Mouse (Mus musculus) ES-Bruce4 (cell line): Measurements from ENCODE around the gene Ipcef1. TPM values are rescaled to one million over a fixed set of nuclear protein-coding genes. Genes with fewer than 3 reads are reported as not detected.

Experiments used
- H3K27ac ChIP-seq: 2 replicates; pipeline ENCODE4 v1.5.1; 2012; ENCODE audit warnings: low read length, inconsistent platforms; ENCODE audit not compliant: insufficient read depth
- H3K27me3 ChIP-seq: 2 replicates; pipeline ENCODE4 v1.6.1; 2012; ENCODE audit warnings: mild to moderate bottlenecking, low read length, inconsistent platforms; ENCODE audit not compliant: control insufficient read depth, poor library complexity, insufficient read depth, severe bottlenecking
- H3K36me3 ChIP-seq: 2 replicates; pipeline ENCODE4 v1.6.1; 2012; ENCODE audit warnings: inconsistent platforms, mild to moderate bottlenecking, low read length, moderate library complexity; ENCODE audit not compliant: control insufficient read depth, poor library complexity, insufficient read depth, severe bottlenecking
- H3K4me1 ChIP-seq: one replicate; pipeline ENCODE4 v1.8.1; 2011; ENCODE audit warnings: low read length; ENCODE audit not compliant: control insufficient read depth, insufficient read depth
- H3K4me3 ChIP-seq: 2 replicates; pipeline ENCODE4 v1.5.1; 2011; ENCODE audit warnings: low read depth, mild to moderate bottlenecking, low read length
- H3K9ac ChIP-seq: 2 replicates; pipeline ENCODE4 v1.6.1; 2012; ENCODE audit warnings: low read depth, mild to moderate bottlenecking, inconsistent platforms; ENCODE audit not compliant: poor library complexity, severe bottlenecking
- H3K9me3 ChIP-seq: replicated peaks from 2 replicates; pipeline ENCODE4 v1.6.1; 2012; ENCODE audit warnings: mild to moderate bottlenecking, low read length, inconsistent platforms; ENCODE audit not compliant: control insufficient read depth, poor library complexity, insufficient read depth, severe bottlenecking
- CTCF ChIP-seq: IDR thresholded peaks from one replicate; pipeline ENCODE4 v1.8.1; 2011; ENCODE audit warnings: low read depth, low read length
- EP300 ChIP-seq: IDR thresholded peaks from 2 replicates; pipeline ENCODE4 v1.6.1; 2011; ENCODE audit warnings: low read depth, low read length; ENCODE audit not compliant: insufficient read depth
- POLR2A ChIP-seq: IDR thresholded peaks from one replicate; pipeline ENCODE4 v1.8.1; 2011; ENCODE audit warnings: low read length; ENCODE audit not compliant: insufficient read depth
- polyA plus RNA-seq: library from polyadenylated mRNA; stranded (reverse); fragments of >200 nt; gene quantifications from 2 replicates; pipeline ENCODE4 v1.2.4, GENCODE M21; 2011; ENCODE audit warnings: low read depth; ENCODE audit not compliant: missing spikeins, insufficient read depth, insufficient read length

Gene Ipcef1
- polyA plus RNA-seq, 1 experiment, result not detected

DNA sequence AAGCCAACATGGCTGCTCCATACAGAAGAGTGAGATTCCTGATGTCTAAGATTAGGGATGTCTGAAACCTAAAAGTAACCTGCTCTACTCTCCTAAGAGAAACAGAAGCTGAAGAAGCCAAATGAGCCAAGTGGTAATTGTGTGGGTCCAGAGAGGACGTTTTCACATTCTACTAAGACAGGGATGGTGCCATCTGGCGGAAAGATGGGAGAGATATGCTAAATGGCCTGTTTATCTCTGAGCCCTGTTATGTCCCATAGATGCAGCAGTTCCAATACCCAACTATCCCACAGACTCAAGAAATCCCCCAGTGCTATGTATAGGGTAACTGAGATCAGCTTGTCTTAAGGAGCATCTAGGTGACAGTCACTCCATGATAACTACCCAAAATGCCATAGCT is 74.4 kb downstream of the Ipcef1 start:
- no peak for TF ChIP-seq CTCF
- TF ChIP-seq EP300, result no peak
- no peak for TF ChIP-seq POLR2A
- no peak overlapping the region for H3K9ac ChIP-seq
- no peak overlapping the region for H3K4me3 ChIP-seq
- H3K4me1 ChIP-seq, result no peaks in the 10 kb centered on the region
- H3K27me3 ChIP-seq, result no peaks in the 10 kb centered on the region
- H3K9me3 ChIP-seq, result no peaks in the 10 kb centered on the region
- H3K27ac ChIP-seq, result no peak overlapping the region
- H3K36me3 ChIP-seq, result no peaks in the 10 kb centered on the region

DNA sequence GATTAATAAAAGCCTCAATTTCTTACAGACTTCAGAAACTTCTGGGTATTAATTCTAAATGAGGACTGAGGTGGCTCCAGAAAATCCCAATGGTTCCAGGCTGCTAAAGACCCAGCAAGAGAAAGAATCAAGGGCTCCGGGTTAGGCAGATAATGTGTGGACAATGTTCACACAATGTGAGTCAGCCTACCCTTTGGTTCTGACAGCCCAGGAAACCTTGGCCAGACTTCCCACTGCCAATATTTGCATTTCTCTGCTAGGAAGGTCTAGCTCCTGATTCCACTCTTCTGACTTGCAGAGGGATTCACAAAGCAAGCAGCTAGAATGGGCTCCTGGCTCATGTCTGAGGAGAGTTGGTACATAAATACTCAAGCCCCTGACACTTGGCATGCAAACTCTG is 83.9 kb downstream of the Ipcef1 start:
- Histone ChIP-seq H3K4me3 (no peak overlapping the region), H3K9ac (no peak overlapping the region), H3K27me3 (no peaks in the 10 kb centered on the region), H3K36me3 (no peaks in the 10 kb centered on the region), H3K9me3 (peaks cover 2% of the 10 kb centered on the region; the same call in 1 of the 2 replicates), H3K27ac (no peak overlapping the region), H3K4me1 (no peaks in the 10 kb centered on the region)
- TF ChIP-seq CTCF, result no peak
- no peak for TF ChIP-seq POLR2A
- no peak for TF ChIP-seq EP300

DNA sequence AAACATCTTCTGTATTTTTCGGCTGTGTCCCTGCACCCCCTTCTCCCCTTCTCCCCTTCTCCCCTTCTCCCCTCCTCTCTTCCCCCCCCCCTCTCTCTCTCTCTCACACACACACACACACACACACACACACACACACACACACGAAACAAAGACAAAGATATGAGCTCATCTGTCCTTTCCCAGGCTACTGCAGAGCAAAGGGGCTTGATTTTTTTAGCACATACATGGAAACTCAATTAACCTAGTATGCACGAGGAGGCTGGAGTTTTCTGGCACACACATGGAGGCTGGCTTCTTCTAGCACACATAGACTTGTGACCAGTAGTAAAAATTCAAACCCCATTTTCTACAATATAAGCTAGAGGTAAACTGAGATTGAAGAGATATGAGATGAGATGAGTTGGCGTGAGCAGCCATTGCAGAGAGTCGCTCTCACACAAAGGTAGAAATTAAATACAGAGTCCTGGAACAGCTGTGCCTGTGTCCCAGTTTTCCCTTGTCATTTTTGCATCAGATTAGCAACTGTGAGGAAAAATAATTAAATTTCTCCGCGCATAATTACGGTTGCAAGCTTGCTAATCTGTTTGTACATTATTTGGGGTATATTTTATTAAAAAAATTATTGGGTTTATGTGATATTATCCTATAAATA is 84.6 kb downstream of the Ipcef1 start:
- Histone ChIP-seq H3K27ac (no peak overlapping the region), H3K9ac (no peak overlapping the region), H3K4me3 (no peak overlapping the region), H3K36me3 (no peaks in the 10 kb centered on the region), H3K9me3 (peaks cover 2% of the 10 kb centered on the region; the same call in 1 of the 2 replicates), H3K4me1 (no peaks in the 10 kb centered on the region), H3K27me3 (no peaks in the 10 kb centered on the region)
- TF ChIP-seq POLR2A (no peak), EP300 (no peak), CTCF (no peak)

DNA sequence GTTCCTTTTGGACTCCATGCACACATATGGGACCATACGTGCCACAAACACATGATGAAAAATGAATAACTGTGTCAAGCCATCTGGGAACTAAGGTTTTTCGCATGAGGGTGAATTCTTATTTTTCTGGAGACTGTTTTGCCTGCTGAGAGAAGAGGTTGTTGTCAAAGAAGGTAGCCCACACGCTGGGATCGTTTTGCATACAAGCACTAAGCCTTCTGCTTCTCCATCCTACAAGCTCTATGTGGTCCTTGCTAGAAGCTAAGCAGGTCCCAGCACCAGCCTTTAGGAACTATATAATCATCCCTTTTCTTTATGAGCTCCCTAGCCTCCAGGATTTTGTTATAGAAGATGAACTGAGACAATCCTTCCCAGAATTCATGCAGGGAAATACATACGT is 93.5 kb downstream of the Ipcef1 start:
- H3K9ac ChIP-seq, result no peak overlapping the region
- H3K36me3 ChIP-seq, result no peaks in the 10 kb centered on the region
- H3K27ac ChIP-seq, result no peak overlapping the region
- H3K9me3 ChIP-seq, result no peaks in the 10 kb centered on the region
- H3K4me3 ChIP-seq, result no peak overlapping the region
- no peak for TF ChIP-seq CTCF
- no peak for TF ChIP-seq EP300
- no peaks in the 10 kb centered on the region for H3K27me3 ChIP-seq
- H3K4me1 ChIP-seq, result no peaks in the 10 kb centered on the region

DNA sequence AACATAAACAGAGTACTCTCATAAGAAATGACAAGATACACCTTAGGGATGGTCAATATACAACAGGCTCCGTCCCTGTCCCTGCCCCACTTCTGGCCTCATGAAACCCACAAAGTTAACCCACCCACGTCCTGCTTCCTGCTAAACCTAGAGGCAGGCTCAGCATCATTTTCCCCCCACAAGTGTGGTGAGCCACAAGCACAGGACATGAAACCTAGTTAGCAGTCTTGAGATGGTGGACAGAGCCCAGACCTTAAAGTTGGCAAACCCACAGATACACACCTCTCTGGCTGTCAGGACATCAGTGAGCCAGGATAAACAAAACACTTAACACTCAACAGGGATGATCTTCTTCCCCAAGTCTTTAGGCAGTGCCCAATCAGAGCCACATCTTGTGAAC is 95.9 kb downstream of the Ipcef1 start:
- H3K36me3 ChIP-seq, result no peaks in the 10 kb centered on the region
- H3K4me3 ChIP-seq, result no peak overlapping the region
- H3K27ac ChIP-seq, result no peak overlapping the region
- no peaks in the 10 kb centered on the region for H3K4me1 ChIP-seq
- no peaks in the 10 kb centered on the region for H3K27me3 ChIP-seq
- no peak overlapping the region for H3K9ac ChIP-seq
- TF ChIP-seq EP300 (no peak), POLR2A (no peak), CTCF (no peak)
- H3K9me3 ChIP-seq, result no peaks in the 10 kb centered on the region

DNA sequence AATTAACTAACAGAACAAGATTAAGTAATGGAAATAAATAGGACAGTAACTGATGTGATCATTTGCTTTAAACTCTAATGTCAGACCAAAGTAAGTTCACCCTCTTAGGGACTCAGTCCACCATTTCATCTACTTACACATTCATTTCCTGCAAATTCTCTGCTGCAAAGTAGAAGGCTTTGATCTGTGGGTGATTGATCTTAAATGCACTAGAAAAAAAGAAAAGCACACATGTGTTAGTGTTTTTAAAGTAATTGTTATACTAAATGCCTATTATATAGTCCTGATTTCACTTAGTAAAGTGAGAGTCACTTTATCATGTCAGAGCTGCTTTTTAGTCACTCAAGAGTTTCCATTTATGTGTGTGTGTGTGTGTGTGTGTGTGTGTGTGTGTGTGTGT is 97.7 kb downstream of the Ipcef1 start:
- no peak overlapping the region for H3K27ac ChIP-seq
- no peaks in the 10 kb centered on the region for H3K4me1 ChIP-seq
- H3K9me3 ChIP-seq, result no peaks in the 10 kb centered on the region
- no peaks in the 10 kb centered on the region for H3K36me3 ChIP-seq
- H3K4me3 ChIP-seq, result no peak overlapping the region
- no peaks in the 10 kb centered on the region for H3K27me3 ChIP-seq
- no peak for TF ChIP-seq POLR2A
- TF ChIP-seq EP300, result no peak
- no peak for TF ChIP-seq CTCF
- H3K9ac ChIP-seq, result no peak overlapping the region
